Mouse (Mus musculus): ENCODE measurements around the gene Dnah7c.
"Not testable (repeated sequence)": the region's sequence is repeated elsewhere in the genome, so short reads cannot be mapped to it uniquely, and the experiment has no call there.

DNA sequence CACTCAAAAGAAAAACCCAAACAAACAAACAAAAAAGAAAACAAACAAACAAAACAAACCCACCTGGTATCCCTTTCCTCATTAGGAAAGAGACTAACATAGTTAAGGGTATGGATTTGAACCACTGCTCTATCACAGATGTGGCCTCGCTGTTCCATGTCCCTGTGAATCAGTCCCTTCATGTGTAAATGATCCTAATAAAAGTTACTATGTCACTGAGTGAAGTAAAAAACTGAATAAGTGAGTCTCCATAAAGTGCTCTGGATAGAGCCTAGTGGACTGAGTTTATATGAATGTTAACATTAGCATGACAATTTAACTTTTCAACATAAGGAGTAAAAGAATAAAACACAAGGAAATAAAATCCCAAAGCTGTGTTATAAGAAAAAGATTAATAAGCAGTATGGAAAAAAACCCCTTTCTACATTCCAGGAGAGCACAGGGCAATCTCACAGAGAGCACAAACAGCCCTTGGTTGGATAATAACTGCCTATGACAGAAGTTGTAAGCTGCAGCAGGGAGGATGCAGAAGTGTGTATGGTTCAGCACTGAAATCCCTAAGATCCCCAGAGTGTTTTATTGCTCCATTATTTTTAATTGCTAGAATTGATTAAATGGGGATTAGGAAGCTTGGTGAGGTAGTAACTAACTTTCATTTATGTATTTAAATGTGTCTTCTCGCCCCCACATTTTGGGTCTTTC, 308.2 kb downstream of the Dnah7c start:
- TF ChIP-seq CTCF (IDR thresholded peaks at IDR 0.05; ENCODE audit: borderline replicate concordance, extremely low read depth, insufficient read depth, insufficient read length); POLR2A (IDR thresholded peaks at IDR 0.05; ENCODE audit: borderline replicate concordance, extremely low read depth, insufficient read depth, insufficient read length, poor library complexity, severe bottlenecking): not testable (repeated sequence)

All from brain, embryonic 14.5 days (tissue).